Mouse (Mus musculus): Measurements from ENCODE around the gene Ccdc125. TPM values are rescaled to one million over a fixed set of nuclear protein-coding genes. Genes with fewer than 3 reads are reported as not detected.
"Not testable (repeated sequence)": the region's sequence is repeated elsewhere in the genome, so short reads cannot be mapped to it uniquely, and the experiment has no call there.

Ccdc125 gene
- polyA plus RNA-seq, 1 experiment from 2014 or later: 4.1 TPM

DNA sequence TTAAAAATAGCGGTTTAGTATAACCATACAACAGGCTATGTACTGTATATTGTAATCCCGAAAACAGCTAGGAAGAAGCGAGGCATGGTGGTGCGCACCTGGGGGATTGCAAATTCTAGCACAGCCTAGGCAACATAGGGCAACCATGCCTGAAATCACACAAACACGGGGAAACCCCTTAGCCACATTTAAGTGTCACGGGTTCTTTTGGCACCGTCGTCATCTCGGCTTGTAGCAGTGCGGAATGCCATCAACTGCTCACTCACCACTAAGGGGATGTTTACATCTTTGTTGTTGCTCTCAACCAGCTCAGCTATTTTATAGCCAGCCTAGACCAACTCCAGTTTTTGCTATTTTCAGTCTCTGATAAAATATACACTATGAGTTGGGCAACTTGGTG is 29.3 kb downstream of the Ccdc125 start:
- H3K4me1 ChIP-seq (ENCODE audit: control insufficient read depth, insufficient read depth, low read length): no peaks in the 10 kb centered on the region
- H3K9ac ChIP-seq (ENCODE audit: low read length): no peak overlapping the region
- H3K36me3 ChIP-seq (ENCODE audit: control insufficient read depth, insufficient read depth): peaks cover 42% of the 10 kb centered on the region
- no peaks in the 10 kb centered on the region for H3K27me3 ChIP-seq (ENCODE audit: control insufficient read depth, insufficient read depth, low read length)
- H3K4me3 ChIP-seq (ENCODE audit: low read length): no peak overlapping the region
- ATAC-seq (replicated peaks; ENCODE audit: extremely low read depth, insufficient read depth, low FRiP score): no peak
- 92% methylated on average over 10 of the region's 10 CpGs for WGBS
- H3K9me3 ChIP-seq (replicated peaks; ENCODE audit: control insufficient read depth, low read length): no peaks in the 10 kb centered on the region
- H3K27ac ChIP-seq (ENCODE audit: low read length): no peak overlapping the region
- no peak overlapping the region for H3K4me2 ChIP-seq (ENCODE audit: low read depth, low read length)

DNA sequence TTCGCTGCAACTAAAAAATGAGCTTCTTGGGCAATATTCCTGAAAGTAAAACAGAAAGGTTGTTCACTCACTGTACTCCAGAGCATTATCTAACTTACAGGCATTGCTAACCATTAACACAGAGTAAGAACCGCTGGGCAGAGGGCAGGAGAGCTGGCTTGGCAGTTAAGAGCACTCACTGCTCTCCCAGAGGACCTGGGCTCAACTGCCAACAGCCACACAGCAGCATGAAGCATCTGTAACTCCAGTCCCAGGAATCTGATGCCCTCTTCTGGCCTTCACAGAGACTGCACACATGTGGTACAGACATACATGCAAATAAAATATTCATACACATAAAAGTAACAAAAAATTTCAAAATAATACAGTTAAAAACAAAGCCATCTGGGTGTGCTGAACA is 34.0 kb downstream of the Ccdc125 start:
- H3K36me3 ChIP-seq (ENCODE audit: control insufficient read depth, insufficient read depth): peaks cover 64% of the 10 kb centered on the region
- no peak for ATAC-seq (replicated peaks; ENCODE audit: extremely low read depth, insufficient read depth, low FRiP score)
- H3K4me2 ChIP-seq (ENCODE audit: low read depth, low read length): no peak overlapping the region
- H3K27me3 ChIP-seq (ENCODE audit: control insufficient read depth, insufficient read depth, low read length): no peaks in the 10 kb centered on the region
- no peak overlapping the region for H3K9ac ChIP-seq (ENCODE audit: low read length)
- 93% methylated on average over 2 of the region's 2 CpGs for WGBS
- H3K27ac ChIP-seq (ENCODE audit: low read length): no peak overlapping the region
- H3K9me3 ChIP-seq (replicated peaks; ENCODE audit: control insufficient read depth, low read length): no peaks in the 10 kb centered on the region
- no peak overlapping the region for H3K4me3 ChIP-seq (ENCODE audit: low read length)
- H3K4me1 ChIP-seq (ENCODE audit: control insufficient read depth, insufficient read depth, low read length): no peaks in the 10 kb centered on the region

DNA sequence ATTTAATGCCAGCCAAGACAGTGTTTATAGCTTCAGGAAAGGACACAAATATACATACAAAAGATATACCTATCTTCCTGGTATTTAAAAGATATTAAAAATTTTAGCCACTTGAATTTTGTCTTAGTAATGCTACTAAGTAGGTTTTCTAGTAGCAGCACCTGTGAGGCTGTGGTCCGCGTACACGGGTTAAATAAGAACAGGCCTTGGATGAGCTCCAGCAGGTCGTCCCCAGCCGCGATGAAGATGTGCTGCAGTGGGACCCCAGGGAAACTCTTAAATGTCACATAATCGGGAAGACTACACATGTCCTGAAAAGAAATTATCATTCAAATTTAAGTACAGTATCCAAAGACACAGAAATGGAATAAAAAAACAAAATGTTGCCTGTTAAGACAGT is 36.7 kb downstream of the Ccdc125 start:
- ATAC-seq (replicated peaks; ENCODE audit: extremely low read depth, insufficient read depth, low FRiP score): no peak
- H3K4me2 ChIP-seq (ENCODE audit: low read depth, low read length): no peak overlapping the region
- H3K9me3 ChIP-seq (replicated peaks; ENCODE audit: control insufficient read depth, low read length): no peaks in the 10 kb centered on the region
- no peak overlapping the region for H3K4me3 ChIP-seq (ENCODE audit: low read length)
- no peak overlapping the region for H3K9ac ChIP-seq (ENCODE audit: low read length)
- no peaks in the 10 kb centered on the region for H3K4me1 ChIP-seq (ENCODE audit: control insufficient read depth, insufficient read depth, low read length)
- WGBS: 95% methylated on average over 7 of the region's 7 CpGs
- H3K27ac ChIP-seq (ENCODE audit: low read length): no peak overlapping the region
- no peaks in the 10 kb centered on the region for H3K27me3 ChIP-seq (ENCODE audit: control insufficient read depth, insufficient read depth, low read length)
- peaks cover 78% of the 10 kb centered on the region for H3K36me3 ChIP-seq (ENCODE audit: control insufficient read depth, insufficient read depth)

DNA sequence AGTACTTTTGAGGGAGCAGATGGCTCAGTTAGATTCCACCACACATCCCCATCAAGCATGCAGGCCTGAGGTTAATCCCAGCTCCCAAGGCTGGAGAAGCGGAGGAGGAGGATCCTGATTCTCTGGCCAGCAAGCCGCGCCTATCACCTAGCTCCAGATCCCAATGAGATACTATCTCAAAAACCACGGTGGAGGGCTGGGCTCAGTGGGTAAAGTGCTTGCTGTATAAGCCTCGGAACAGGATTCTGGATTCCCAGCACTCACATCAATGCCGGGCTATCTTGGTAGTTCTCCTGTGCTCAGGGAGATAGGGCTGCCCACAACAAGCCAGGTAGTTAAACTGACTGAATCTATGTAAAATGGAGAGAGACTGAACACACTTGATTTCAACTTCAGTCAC is 46.0 kb downstream of the Ccdc125 start:
- Histone ChIP-seq H3K4me2 (ENCODE audit: low read depth, low read length) (no peak overlapping the region), H3K9ac (ENCODE audit: low read length) (no peak overlapping the region), H3K9me3 (replicated peaks; ENCODE audit: control insufficient read depth, low read length) (no peaks in the 10 kb centered on the region), H3K27me3 (ENCODE audit: control insufficient read depth, insufficient read depth, low read length) (no peaks in the 10 kb centered on the region), H3K36me3 (ENCODE audit: control insufficient read depth, insufficient read depth) (peaks cover 62% of the 10 kb centered on the region), H3K4me1 (ENCODE audit: control insufficient read depth, insufficient read depth, low read length) (no peaks in the 10 kb centered on the region), H3K27ac (ENCODE audit: low read length) (no peak overlapping the region), H3K4me3 (ENCODE audit: low read length) (no peak overlapping the region)
- WGBS: 82% methylated on average over 6 of the region's 6 CpGs
- ATAC-seq (replicated peaks; ENCODE audit: extremely low read depth, insufficient read depth, low FRiP score): no peak

DNA sequence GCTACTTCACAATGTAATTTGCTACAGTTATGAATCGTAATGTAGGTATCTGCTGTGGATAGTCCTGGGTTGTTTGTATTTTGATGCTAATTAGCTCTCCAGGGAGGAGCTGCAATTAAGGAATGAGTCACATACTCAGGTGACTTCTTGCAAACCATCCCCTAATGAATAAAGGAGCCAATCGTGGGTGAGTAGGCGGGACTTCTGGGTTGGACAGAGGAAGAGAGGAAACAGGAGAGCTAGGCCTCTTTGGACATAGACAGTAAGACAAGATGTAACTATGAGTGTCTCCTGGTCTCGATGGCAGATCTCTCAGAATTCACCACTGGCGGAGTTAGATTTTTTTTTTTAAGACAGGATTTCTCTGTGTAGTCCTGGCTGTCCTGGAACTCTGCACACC is 52.1 kb downstream of the Ccdc125 start:
- WGBS: 94% methylated on average over 5 of the region's 5 CpGs
- H3K36me3 ChIP-seq (ENCODE audit: control insufficient read depth, insufficient read depth): peaks cover 32% of the 10 kb centered on the region
- no peak for ATAC-seq (replicated peaks; ENCODE audit: extremely low read depth, insufficient read depth, low FRiP score)

DNA sequence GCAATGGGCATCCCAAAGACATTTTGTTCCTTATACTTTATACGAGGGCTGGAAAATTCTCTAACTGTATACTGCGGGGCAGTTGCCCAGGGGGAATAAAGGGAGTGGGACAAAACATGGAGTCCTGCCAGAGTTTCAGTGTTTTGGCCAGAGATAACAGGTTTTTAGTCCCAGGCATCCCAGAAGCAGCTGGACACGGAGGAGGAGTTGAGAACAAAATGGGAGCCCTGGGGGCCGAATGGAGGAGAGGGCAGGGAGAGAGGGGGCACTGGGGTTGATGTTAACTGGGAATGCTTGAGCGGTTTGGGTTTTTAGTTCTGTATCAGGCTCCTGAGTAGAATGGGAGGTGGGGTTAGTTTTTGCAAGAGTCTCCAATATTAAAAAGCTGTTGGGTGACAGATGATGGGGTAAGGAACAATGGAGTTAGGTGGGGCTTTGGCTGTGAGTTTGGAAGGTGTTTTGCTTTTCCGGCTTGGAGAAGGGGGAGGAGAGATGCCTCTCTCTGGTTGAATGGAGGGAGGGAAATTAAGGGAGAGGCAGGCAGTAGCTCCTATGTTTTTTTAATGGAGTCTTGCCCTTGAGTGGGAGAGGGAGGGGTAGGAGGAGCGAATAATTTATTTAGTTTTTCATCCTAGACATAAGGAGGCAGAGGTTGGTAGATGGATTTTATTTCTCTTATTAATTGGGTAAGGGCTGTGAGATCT is 54.7 kb downstream of the Ccdc125 start:
- Histone ChIP-seq H3K27me3 (ENCODE audit: control insufficient read depth, insufficient read depth, low read length) (no peaks in the 10 kb centered on the region), H3K4me3 (ENCODE audit: low read length) (no peak overlapping the region), H3K4me2 (ENCODE audit: low read depth, low read length) (no peak overlapping the region), H3K36me3 (ENCODE audit: control insufficient read depth, insufficient read depth) (peaks cover 21% of the 10 kb centered on the region), H3K9ac (ENCODE audit: low read length) (no peak overlapping the region), H3K4me1 (ENCODE audit: control insufficient read depth, insufficient read depth, low read length) (peaks cover 27% of the 10 kb centered on the region), H3K27ac (ENCODE audit: low read length) (no peak overlapping the region), H3K9me3 (replicated peaks; ENCODE audit: control insufficient read depth, low read length) (no peaks in the 10 kb centered on the region)
- no peak for ATAC-seq (replicated peaks; ENCODE audit: extremely low read depth, insufficient read depth, low FRiP score)
- 77% methylated on average over 7 of the region's 7 CpGs for WGBS

More for the DNA sequence above, 52.1 kb downstream of the Ccdc125 start:
- H3K27ac ChIP-seq (ENCODE audit: low read length): no peak overlapping the region
- no peak overlapping the region for H3K4me3 ChIP-seq (ENCODE audit: low read length)
- H3K9me3 ChIP-seq (replicated peaks; ENCODE audit: control insufficient read depth, low read length): no peaks in the 10 kb centered on the region
- H3K4me2 ChIP-seq (ENCODE audit: low read depth, low read length): no peak overlapping the region
- H3K4me1 ChIP-seq (ENCODE audit: control insufficient read depth, insufficient read depth, low read length): peaks cover 14% of the 10 kb centered on the region
- no peak overlapping the region for H3K9ac ChIP-seq (ENCODE audit: low read length)
- H3K27me3 ChIP-seq (ENCODE audit: control insufficient read depth, insufficient read depth, low read length): no peaks in the 10 kb centered on the region

DNA sequence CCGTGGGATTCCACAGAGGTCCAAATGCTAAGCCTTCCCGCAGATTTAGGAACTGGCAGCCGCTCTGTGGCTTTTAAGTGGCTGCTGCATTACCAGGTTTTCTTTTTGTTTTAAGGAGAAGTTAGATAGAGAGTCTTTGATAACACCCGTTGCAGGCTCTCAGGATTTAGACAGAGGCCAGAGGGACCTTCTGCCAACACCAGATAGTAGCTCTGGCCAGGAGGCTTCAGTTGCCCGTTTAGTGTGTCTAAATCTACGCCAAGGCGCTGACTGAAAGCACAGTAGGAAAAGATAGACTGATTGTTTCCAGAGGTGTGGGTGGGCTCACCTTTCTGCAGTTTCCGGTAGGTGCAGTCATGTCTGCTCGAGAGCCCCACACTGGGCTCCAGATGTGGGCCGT is 55.7 kb downstream of the Ccdc125 start:
- ATAC-seq (replicated peaks; ENCODE audit: extremely low read depth, insufficient read depth, low FRiP score): no peak
- peak overlapping the region; percentile 70 for H3K27ac ChIP-seq (ENCODE audit: low read length)
- no peaks in the 10 kb centered on the region for H3K9me3 ChIP-seq (replicated peaks; ENCODE audit: control insufficient read depth, low read length)
- H3K4me3 ChIP-seq (ENCODE audit: low read length): no peak overlapping the region
- peaks cover 17% of the 10 kb centered on the region for H3K36me3 ChIP-seq (ENCODE audit: control insufficient read depth, insufficient read depth)
- H3K4me1 ChIP-seq (ENCODE audit: control insufficient read depth, insufficient read depth, low read length): peaks cover 31% of the 10 kb centered on the region
- H3K27me3 ChIP-seq (ENCODE audit: control insufficient read depth, insufficient read depth, low read length): no peaks in the 10 kb centered on the region
- no peak overlapping the region for H3K4me2 ChIP-seq (ENCODE audit: low read depth, low read length)
- no peak overlapping the region for H3K9ac ChIP-seq (ENCODE audit: low read length)
- WGBS: 49% methylated on average over 10 of the region's 10 CpGs

DNA sequence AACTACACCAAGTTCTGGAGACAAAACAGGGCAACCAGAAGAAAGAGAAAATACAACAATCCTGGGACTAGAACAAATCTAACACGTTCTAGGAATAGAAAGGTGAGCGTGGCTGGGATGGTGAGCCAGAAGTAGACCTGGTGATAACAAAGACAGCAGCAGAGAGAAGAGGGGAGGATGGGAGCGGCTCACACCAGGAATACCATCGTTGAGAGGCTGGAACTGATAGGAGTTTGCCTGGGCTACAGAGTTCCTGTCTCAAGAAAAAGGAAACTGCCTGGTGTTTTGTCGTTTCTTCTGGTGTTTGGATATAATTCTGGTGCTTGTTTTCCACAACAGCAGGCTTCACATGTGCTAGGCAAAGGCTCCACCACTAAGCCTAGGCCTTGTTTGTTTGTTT is 58.6 kb downstream of the Ccdc125 start:
- 41% methylated on average over 5 of the region's 5 CpGs for WGBS
- peaks cover 31% of the 10 kb centered on the region for H3K4me1 ChIP-seq (ENCODE audit: control insufficient read depth, insufficient read depth, low read length)
- H3K9ac ChIP-seq (ENCODE audit: low read length): no peak overlapping the region

DNA sequence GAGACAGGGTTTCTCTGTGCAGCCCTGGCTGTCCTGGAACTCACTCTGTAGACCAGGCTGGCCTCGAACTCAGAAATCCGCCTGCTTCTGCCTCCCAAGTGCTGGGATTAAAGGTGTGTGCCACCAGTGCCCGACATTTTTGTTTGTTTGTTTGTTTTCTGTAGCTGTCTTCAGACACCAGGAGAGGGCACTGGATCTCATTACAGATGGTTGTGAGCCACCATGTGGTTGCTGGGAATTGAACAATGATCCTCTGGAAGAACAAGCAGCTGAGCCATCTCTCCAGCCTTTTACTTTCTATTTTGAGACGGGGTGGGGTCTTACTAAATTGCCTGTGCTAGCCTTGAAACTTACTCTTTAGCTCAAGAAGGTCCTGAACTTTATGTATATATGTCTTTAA is 59.0 kb downstream of the Ccdc125 start:
- H3K36me3 ChIP-seq (ENCODE audit: control insufficient read depth, insufficient read depth); H3K9me3 ChIP-seq (replicated peaks; ENCODE audit: control insufficient read depth, low read length); H3K4me2 ChIP-seq (ENCODE audit: low read depth, low read length); ATAC-seq (replicated peaks; ENCODE audit: extremely low read depth, insufficient read depth, low FRiP score); H3K9ac ChIP-seq (ENCODE audit: low read length); H3K4me3 ChIP-seq (ENCODE audit: low read length); H3K27me3 ChIP-seq (ENCODE audit: control insufficient read depth, insufficient read depth, low read length); H3K27ac ChIP-seq (ENCODE audit: low read length): not testable (repeated sequence)
- WGBS: 82% methylated on average over 4 of the region's 4 CpGs
- H3K4me1 ChIP-seq (ENCODE audit: control insufficient read depth, insufficient read depth, low read length): peaks cover 31% of the 10 kb centered on the region

More for the DNA sequence above, 58.6 kb downstream of the Ccdc125 start:
- Histone ChIP-seq H3K36me3 (ENCODE audit: control insufficient read depth, insufficient read depth) (peaks cover 4% of the 10 kb centered on the region), H3K4me3 (ENCODE audit: low read length) (no peak overlapping the region), H3K4me2 (ENCODE audit: low read depth, low read length) (peak overlapping the region; percentile 6; the same call in 1 of the 2 replicates), H3K9me3 (replicated peaks; ENCODE audit: control insufficient read depth, low read length) (no peaks in the 10 kb centered on the region), H3K27ac (ENCODE audit: low read length) (no peak overlapping the region; the same call in 1 of the 2 replicates), H3K27me3 (ENCODE audit: control insufficient read depth, insufficient read depth, low read length) (no peaks in the 10 kb centered on the region)
- ATAC-seq (replicated peaks; ENCODE audit: extremely low read depth, insufficient read depth, low FRiP score): no peak
